Mouse (Mus musculus) megakaryocyte, embryonic 14.5 days (primary cell): Measurements from ENCODE around the gene Socs3. TPM values are rescaled to one million over a fixed set of nuclear protein-coding genes. Genes with fewer than 3 reads are reported as not detected.
A peak's percentile ranks its signal among the peaks of the same experiment; 100 is the strongest.

Source experiments
- H3K27me3 ChIP-seq: replicated peaks from 2 replicates; pipeline ENCODE3; 2012; ENCODE audit warnings: inconsistent platforms
- H3K36me3 ChIP-seq: replicated peaks from 2 replicates; pipeline ENCODE3; 2012; ENCODE audit warnings: low read length, inconsistent platforms, mixed read lengths
- H3K4me1 ChIP-seq: 2 replicates; pipeline ENCODE4 v1.6.1; 2012; ENCODE audit warnings: inconsistent platforms
- H3K4me3 ChIP-seq: replicated peaks from 2 replicates; pipeline ENCODE3; 2012; ENCODE audit warnings: moderate library complexity, mild to moderate bottlenecking, inconsistent platforms
- H3K9me3 ChIP-seq: 2 replicates; pipeline ENCODE4 v1.6.1; 2012; ENCODE audit warnings: inconsistent platforms
- FLI1 ChIP-seq: IDR thresholded peaks from 2 replicates; pipeline ENCODE4 v1.6.1; 2012; ENCODE audit warnings: low read length, inconsistent platforms, mixed read lengths
- GATA1 ChIP-seq: IDR thresholded peaks from 3 replicates; pipeline ENCODE4 v1.6.1; 2012; ENCODE audit warnings: mixed read lengths, low read length, inconsistent platforms, borderline replicate concordance
- polyA plus RNA-seq: library from polyadenylated mRNA; stranded (reverse); fragments of >175 nt; gene quantifications from 2 replicates; pipeline ENCODE4 v1.2.3, GENCODE M21; 2012; ENCODE audit warnings: low replicate concordance; ENCODE audit not compliant: insufficient read depth

The Socs3 gene
- polyA plus RNA-seq, 1 experiment: 75.2 TPM

DNA sequence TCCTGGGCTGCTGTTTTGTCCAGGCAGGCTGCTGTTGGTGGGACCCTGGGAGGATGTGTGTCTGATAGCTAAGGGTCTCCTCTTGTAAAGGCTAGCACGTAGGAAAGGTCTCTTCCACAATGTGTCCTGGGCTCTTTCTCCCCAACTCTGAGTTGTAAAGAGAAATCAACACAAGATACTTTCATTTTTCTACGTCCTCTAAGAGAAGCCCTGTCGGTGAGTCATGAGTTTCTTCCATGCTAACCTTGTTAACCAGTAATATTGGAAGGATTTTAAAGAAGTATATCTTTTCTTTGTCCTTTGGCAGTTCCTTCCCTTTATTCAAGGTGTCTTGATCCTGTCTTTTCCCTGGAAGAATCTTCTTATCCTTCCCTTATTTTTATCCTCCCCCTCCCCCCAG is 25.8 kb upstream of the Socs3 start:
- H3K27me3 ChIP-seq: no peaks in the 10 kb centered on the region
- H3K9me3 ChIP-seq: no peaks in the 10 kb centered on the region
- TF ChIP-seq GATA1: no peak
- no peak for TF ChIP-seq FLI1
- peaks cover 99% of the 10 kb centered on the region for H3K4me1 ChIP-seq
- peaks cover 67% of the 10 kb centered on the region for H3K36me3 ChIP-seq
- H3K4me3 ChIP-seq: peak overlapping the region; percentile 81

- Histone ChIP-seq H3K4me1 (peaks cover 99% of the 10 kb centered on the region), H3K4me3 (peak overlapping the region; percentile 81), H3K36me3 (peaks cover 63% of the 10 kb centered on the region), H3K9me3 (no peaks in the 10 kb centered on the region), H3K27me3 (no peaks in the 10 kb centered on the region)
- TF ChIP-seq GATA1 (no peak), FLI1 (no peak)
Measured at GRCm38 (mm10) chr11:117995255-117995654, 25.4 kb upstream of the Socs3 start.

DNA sequence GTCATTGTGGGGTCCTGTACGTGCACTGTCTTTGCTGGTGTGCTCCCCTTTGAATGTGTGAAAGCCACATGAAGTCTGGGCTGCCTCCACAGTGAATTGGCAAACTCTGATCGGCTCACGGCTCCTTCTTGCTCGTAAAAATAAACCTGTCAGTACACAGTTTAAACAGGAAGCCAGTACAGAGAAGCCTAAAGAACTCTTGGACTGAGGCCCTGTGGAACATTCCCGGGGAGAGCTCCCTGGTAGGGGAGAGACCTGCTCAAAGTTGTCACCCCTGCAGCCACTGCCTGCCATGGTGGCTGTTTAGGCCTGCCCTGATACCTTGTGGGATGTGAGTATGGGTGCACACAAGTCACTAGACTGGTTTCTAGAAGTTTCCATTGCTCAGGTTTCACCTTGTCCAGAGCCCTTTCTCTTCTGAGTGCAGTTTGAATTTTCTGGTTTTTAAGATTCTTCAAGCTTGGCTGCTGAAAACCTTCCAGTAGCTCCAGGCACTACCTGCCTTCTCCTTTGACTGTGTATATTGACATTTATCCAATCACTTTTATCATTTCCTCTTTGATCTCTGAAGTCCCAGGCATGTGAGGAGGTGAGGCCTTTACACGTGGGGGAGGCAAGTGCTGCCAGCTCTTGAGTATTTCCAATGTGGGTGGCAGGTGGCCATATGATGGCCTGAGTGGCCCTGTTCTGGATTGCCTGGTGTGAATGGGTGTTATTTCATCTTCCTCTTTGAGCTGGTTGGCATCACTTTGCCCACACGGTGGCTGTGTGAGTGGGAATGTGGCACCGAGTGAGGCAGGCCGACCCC is 24.6 kb upstream of the Socs3 start:
- H3K9me3 ChIP-seq: no peaks in the 10 kb centered on the region
- peak overlapping the region; percentile 81 for H3K4me3 ChIP-seq
- H3K36me3 ChIP-seq: peaks cover 55% of the 10 kb centered on the region
- TF ChIP-seq GATA1: no peak
- no peak for TF ChIP-seq FLI1
- H3K4me1 ChIP-seq: peaks cover 99% of the 10 kb centered on the region
- H3K27me3 ChIP-seq: no peaks in the 10 kb centered on the region

- TF ChIP-seq GATA1 (no peak), FLI1 (no peak)
- Histone ChIP-seq H3K4me1 (peaks cover 99% of the 10 kb centered on the region), H3K36me3 (peaks cover 46% of the 10 kb centered on the region), H3K9me3 (no peaks in the 10 kb centered on the region), H3K4me3 (peak overlapping the region; percentile 87), H3K27me3 (no peaks in the 10 kb centered on the region)
Measured at GRCm38 (mm10) chr11:117993190-117994175, 23.6 kb upstream of the Socs3 start.

GRCm38 (mm10) chr11:117991502-117992470 is 21.9 kb upstream of the Socs3 start:
- peak overlapping the region; percentile 87 for H3K4me3 ChIP-seq
- no peak; the same call in 1 of the 2 replicates for TF ChIP-seq FLI1
- no peak for TF ChIP-seq GATA1
- no peaks in the 10 kb centered on the region for H3K9me3 ChIP-seq
- H3K27me3 ChIP-seq: no peaks in the 10 kb centered on the region
- peaks cover 94% of the 10 kb centered on the region for H3K4me1 ChIP-seq
- peaks cover 31% of the 10 kb centered on the region for H3K36me3 ChIP-seq

DNA sequence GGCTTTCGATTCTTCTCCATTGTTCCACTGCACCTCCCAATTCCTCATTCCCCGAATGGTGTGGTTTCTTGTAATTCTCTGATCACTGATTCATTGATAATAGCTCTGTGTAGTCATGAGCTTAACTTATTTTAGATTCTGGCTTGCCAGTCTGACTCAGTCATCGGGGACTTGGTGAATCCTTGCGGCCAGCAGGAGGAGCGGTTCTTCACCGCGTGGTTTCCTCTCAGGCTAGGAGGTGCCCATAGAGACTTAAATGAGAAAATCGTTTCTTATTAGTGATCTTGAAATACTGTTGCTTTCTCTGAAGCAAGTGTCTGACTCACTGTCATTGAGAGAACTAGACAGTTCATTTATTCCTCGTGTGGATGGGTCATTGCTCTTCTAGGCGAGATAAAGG is 20.1 kb upstream of the Socs3 start:
- Histone ChIP-seq H3K4me1 (peaks cover 86% of the 10 kb centered on the region), H3K9me3 (no peaks in the 10 kb centered on the region), H3K4me3 (peak overlapping the region; percentile 87), H3K27me3 (no peaks in the 10 kb centered on the region), H3K36me3 (peaks cover 17% of the 10 kb centered on the region)
- TF ChIP-seq GATA1: no peak
- no peak for TF ChIP-seq FLI1

GRCm38 (mm10) chr11:117989241-117989640 is 19.4 kb upstream of the Socs3 start:
- no peaks in the 10 kb centered on the region for H3K27me3 ChIP-seq
- H3K4me1 ChIP-seq: peaks cover 80% of the 10 kb centered on the region
- peaks cover 11% of the 10 kb centered on the region for H3K36me3 ChIP-seq
- peak overlapping the region; percentile 87 for H3K4me3 ChIP-seq
- TF ChIP-seq GATA1 (no peak), FLI1 (no peak)
- H3K9me3 ChIP-seq: no peaks in the 10 kb centered on the region

GRCm38 (mm10) chr11:117987968-117988367 is 18.1 kb upstream of the Socs3 start:
- Histone ChIP-seq H3K4me3 (peak overlapping the region; percentile 96), H3K36me3 (peaks cover 6% of the 10 kb centered on the region), H3K27me3 (no peaks in the 10 kb centered on the region), H3K4me1 (peaks cover 77% of the 10 kb centered on the region), H3K9me3 (no peaks in the 10 kb centered on the region)
- TF ChIP-seq GATA1 (no peak), FLI1 (no peak)

DNA sequence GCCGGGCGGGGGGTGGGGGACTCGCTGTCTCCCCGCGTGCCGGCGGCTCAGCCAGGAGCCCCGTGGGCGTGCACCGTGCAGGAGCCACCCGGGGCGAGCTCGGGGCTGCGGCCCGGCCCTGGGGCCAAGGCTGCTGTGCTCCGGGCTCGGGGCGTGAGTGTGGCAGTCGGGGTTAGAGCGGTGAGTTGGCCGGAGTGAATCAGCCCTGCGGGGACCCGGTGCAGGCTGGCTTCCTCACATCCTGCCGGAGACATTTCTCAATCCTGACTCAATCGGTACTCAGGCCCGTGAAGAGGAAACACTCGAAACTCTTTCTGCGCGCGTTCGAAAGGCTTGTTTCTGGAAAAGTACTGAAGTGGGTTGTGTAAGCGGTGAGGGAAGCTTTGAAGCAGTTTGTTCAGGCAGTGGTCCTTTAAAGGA is 17.2 kb upstream of the Socs3 start:
- no peaks in the 10 kb centered on the region for H3K36me3 ChIP-seq
- no peaks in the 10 kb centered on the region for H3K9me3 ChIP-seq
- no peaks in the 10 kb centered on the region for H3K27me3 ChIP-seq
- no peak for TF ChIP-seq GATA1
- no peak for TF ChIP-seq FLI1
- peaks cover 76% of the 10 kb centered on the region for H3K4me1 ChIP-seq
- peak overlapping the region; percentile 96 for H3K4me3 ChIP-seq
